Mouse (Mus musculus) layer of hippocampus, adult 2 months (tissue): ENCODE measurements around the gene Atf6. TPM values are rescaled to one million over a fixed set of nuclear protein-coding genes. Genes with fewer than 3 reads are reported as not detected.
A peak's percentile ranks its signal among the peaks of the same experiment; 100 is the strongest.

Source experiments
- DNase-seq, 2 experiments: peaks; one replicate each; pipeline ENCODE4 v3.0.0; 2022; ENCODE audit warnings: low spot score in 2 of 2
- H3K27ac ChIP-seq: fragments of 200-600 bp; 2 replicates; pipeline ENCODE4 v1.8.1; 2022
- H3K4me3 ChIP-seq: fragments of 200-600 bp; 2 replicates; pipeline ENCODE4 v1.8.1; 2022; ENCODE audit warnings: mild to moderate bottlenecking
- CTCF ChIP-seq: fragments of 200-600 bp; conservative IDR thresholded peaks from 2 replicates; pipeline ENCODE4 v1.8.1; 2022; ENCODE audit warnings: antibody characterized with exemption, mild to moderate bottlenecking, moderate library complexity
- long read RNA-seq, 2 experiments: library from polyadenylated mRNA; stranded (forward); transcript quantifications; one replicate each; pipeline ENCODE4 v2.0.0; 2021; ENCODE audit warnings: borderline mapping rate in 2 of 2
- total RNA-seq, 2 experiments: library from RNA; stranded (reverse); gene quantifications; 2 replicates each; pipeline ENCODE4 v1.2.3; 2021

Atf6 gene
- 10 to 100 TPM; 51.2 to 51.3 TPM for total RNA-seq
- long read RNA-seq, experiment 1, full-length matches to known transcripts = 6 of 28 reads
- long read RNA-seq, experiment 1, partial matches to known transcripts = 4 of 28 reads
- long read RNA-seq, experiment 1, other reads (novel, unspliced or antisense) = 18 of 28 reads
- long read RNA-seq, experiment 2, full-length matches to known transcripts = 8 of 31 reads
- long read RNA-seq, experiment 2, partial matches to known transcripts = 7 of 31 reads
- long read RNA-seq, experiment 2, other reads (novel, unspliced or antisense) = 16 of 31 reads

GRCm38 (mm10) chr1:170867691-170868105 lies at the start of gene Atf6:
TSS of gene Atf6 (minus strand) at chr1:170867771.
- peak within 1 kb of the TSS; percentile 81 for H3K27ac ChIP-seq
- DNase-seq = peak; percentile 94 to 97
- peak within 1 kb of the TSS; percentile 91 for H3K4me3 ChIP-seq
- TF ChIP-seq CTCF = no peak

DNA sequence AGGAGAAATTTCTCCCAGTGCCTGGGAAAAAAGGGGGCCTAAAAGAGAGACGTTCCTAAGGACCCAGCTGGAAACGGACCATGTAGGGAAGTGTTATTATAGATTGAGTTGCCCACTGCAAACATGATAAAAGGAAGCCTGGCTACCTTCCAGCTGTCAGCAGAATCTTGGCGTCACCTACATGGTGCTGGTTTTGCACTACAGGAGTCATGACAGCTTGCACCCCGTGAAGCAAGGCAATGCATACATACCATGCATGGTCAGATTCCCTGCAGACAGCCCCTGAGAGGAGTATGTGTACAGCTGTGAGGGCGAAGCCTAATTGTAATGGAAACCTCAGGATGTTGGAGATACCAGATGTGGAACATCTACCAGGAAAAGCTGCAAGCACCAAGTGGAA lies 48.1 kb upstream of the Atf6 start:
- DNase-seq = no peak
- Histone ChIP-seq H3K27ac (no peak overlapping the region), H3K4me3 (no peak overlapping the region)
- no peak for TF ChIP-seq CTCF

- DNase-seq = no peak
- H3K4me3 ChIP-seq = no peak within 1 kb of the TSS
- TF ChIP-seq CTCF = no peak
- no peak within 1 kb of the TSS for H3K27ac ChIP-seq
Measured at GRCm38 (mm10) chr1:170912891-170913615, 45.5 kb upstream of the Atf6 start, which contains the start of gene Fcrlb. TSS of gene Fcrlb (minus strand) at chr1:170912941.

- no peak overlapping the region for H3K4me3 ChIP-seq
- no peak for DNase-seq
- TF ChIP-seq CTCF = no peak
- H3K27ac ChIP-seq = no peak overlapping the region
Measured at GRCm38 (mm10) chr1:170911907-170912660, 44.5 kb upstream of the Atf6 start.

DNA sequence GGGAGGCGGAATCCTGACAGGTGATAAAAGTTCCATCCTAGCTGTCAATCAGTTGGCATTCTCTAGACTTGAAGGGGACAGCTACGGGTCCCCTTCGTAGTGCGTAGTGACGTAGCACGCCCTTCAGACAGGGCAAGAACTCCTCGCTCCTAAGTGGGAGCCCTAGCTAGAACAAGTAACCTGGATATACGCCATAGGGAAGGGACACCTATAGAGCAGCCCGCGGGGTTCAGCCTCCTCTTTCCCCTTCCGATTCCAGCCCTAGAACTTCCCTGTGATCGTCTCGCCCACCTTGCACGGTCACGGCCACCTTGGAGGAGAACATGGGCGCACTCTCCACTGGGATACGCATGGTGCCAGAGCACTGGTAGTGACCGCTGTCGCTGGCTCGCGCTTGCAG lies 40.8 kb upstream of the Atf6 start:
- H3K27ac ChIP-seq = no peak overlapping the region
- no peak for TF ChIP-seq CTCF
- no peak for DNase-seq
- peak overlapping the region; percentile 59 for H3K4me3 ChIP-seq

GRCm38 (mm10) chr1:170907456-170908191 lies 40.1 kb upstream of the Atf6 start:
- 0 out of 2 replicates have a peak, but pooled peaks have one; percentile 24 for TF ChIP-seq CTCF
- peak overlapping the region; percentile 59 for H3K4me3 ChIP-seq
- DNase-seq = peak in 1 of 2 experiments; percentile 18
- no peak overlapping the region for H3K27ac ChIP-seq

GRCm38 (mm10) chr1:170907111-170907455 lies 39.5 kb upstream of the Atf6 start:
- Histone ChIP-seq H3K4me3 (peak overlapping the region; percentile 59), H3K27ac (no peak overlapping the region)
- DNase-seq = no peak
- TF ChIP-seq CTCF = no peak

DNA sequence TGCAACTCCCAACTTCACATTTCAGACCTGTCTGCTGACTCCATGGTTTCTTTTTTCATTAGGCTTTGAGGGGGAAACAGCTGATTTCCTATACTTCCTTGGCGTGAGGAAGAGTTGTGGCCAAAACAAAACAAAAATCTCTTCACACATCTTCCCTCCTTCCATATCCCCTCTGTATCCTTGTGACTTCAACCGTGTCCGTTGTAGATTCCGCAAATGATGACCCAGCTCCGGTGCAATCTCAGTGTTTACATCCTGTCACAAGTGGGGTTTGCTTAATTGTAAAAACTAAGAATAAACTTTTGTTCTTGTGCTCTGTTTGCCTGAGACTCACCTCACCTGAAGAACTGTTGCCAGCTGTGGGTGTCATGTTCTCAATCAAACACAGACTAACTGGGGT lies 35.9 kb upstream of the Atf6 start:
- DNase-seq = no peak
- Histone ChIP-seq H3K27ac (no peak overlapping the region), H3K4me3 (no peak overlapping the region)
- TF ChIP-seq CTCF = no peak

DNA sequence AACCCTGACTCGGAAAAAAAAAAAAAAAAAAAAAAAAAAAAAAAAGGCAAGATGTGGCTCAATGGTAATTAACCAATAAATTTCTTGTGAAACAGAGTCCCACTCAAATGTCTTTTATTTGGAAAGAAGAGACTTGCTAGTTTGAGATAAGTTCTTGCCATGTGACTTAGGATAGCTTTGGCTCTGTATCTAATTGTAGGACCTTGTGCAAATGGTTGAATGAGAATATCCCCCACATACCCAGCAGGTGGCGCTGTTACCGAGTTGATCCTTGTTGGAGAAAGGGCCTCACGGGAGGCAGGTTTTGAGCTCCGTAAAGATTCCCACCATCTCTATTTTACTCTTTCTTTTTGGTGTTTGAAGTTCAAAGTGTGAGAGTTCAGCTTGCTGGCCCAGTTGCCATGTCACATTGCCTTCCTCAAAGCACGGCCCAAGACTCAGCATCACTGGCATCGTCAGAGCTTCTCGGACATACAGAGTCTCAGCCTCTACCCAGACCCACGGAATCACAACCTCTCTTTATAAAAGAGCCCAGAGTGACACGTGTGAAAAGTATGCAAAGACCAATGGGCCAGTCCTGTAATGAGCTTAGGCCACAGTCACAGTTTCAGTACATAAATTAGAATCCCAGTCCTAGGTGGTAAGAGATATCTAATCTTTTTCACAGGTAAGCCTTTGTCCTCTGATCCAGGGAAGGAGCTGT lies 34.1 kb upstream of the Atf6 start:
- no peak overlapping the region for H3K27ac ChIP-seq
- H3K4me3 ChIP-seq = no peak overlapping the region
- TF ChIP-seq CTCF = peak; percentile 87
- peak; percentile 79 to 91 for DNase-seq

- peak; percentile 80 for TF ChIP-seq CTCF
- Histone ChIP-seq H3K4me3 (no peak overlapping the region; the same call in 1 of the 2 replicates), H3K27ac (no peak overlapping the region)
- peak; percentile 55 to 65 for DNase-seq
Measured at GRCm38 (mm10) chr1:170900799-170901467, 33.4 kb upstream of the Atf6 start.

GRCm38 (mm10) chr1:170898413-170899075 lies 31.0 kb upstream of the Atf6 start:
- Histone ChIP-seq H3K27ac (no peak overlapping the region; the same call in 1 of the 2 replicates), H3K4me3 (no peak overlapping the region)
- DNase-seq = no peak
- TF ChIP-seq CTCF = no peak
